ENCODE assay signal across 9 mouse cellular contexts in the genomic region with DNA sequence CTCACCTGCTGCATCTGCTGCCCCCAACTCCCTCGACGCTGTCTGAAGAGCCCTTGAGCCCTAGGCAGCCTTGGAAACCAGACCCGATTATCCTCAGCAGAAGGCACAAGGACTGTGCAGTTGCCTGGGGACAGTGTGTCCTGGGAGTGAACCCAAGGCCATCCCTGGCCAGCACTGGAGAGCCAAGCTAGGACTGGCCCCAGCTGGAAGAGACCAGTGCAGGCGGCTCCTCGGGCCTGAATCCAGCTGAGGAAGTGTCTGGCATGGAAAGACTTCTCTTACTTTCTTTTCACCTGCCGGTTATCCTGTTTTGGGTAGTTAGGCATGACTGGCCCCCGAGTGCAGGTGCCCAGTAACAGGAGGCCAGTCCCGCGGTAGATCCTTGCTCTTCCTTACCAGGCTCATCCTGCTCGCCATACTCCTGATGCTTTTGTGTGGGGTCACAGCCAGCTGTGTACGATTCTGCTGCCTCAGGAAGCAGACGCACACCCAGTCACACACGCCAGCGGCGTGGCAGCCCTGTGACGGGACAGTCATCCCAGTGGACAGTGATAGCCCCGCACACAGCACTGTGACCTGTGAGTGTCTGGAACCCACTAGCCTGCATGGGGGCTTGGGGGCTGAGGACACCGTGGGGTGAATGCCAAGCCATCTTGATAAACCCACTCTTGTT. TPM values are rescaled to one million over a fixed set of nuclear protein-coding genes. Genes with fewer than 3 reads are reported as not detected.
A peak's percentile ranks its signal among the peaks of the same experiment; 100 is the strongest.
DNase-seq lines count a peak whose midpoint lies in the region; ATAC-seq and TF ChIP-seq lines count a peak whose summit lies in the region.
"Had no signal": no experiment of that assay in that cellular context is flagged by ENCODE, and none has a peak within 500 bp of the region (broad histone marks: within the 10 kb centered on the region; RNA-seq: fewer than 3 reads in every experiment).

No protein-coding gene starts in this region.

- no peaks in the 10 kb centered on the region for H3K9me3 ChIP-seq in liver, embryonic 11.5 days (ENCODE audit: control insufficient read depth, low read length)
- H3K9me3 ChIP-seq in embryonic facial prominence, embryonic 13.5 days: no peaks in the 10 kb centered on the region
- H3K9me3 ChIP-seq in heart, embryonic 12.5 days (replicated peaks): no peaks in the 10 kb centered on the region
- no peaks in the 10 kb centered on the region for H3K9me3 ChIP-seq in liver, embryonic 12.5 days (replicated peaks)

- WGBS in liver, embryonic 11.5 days: 70% methylated on average over 18 of the region's 18 CpGs
- WGBS in embryonic facial prominence, embryonic 13.5 days: 79% methylated on average over 18 of the region's 18 CpGs
- 71% methylated on average over 18 of the region's 18 CpGs for WGBS in heart, embryonic 12.5 days
- WGBS in liver, embryonic 12.5 days (ENCODE audit: insufficient replicate concordance): 62% methylated on average over 18 of the region's 18 CpGs
- WGBS in thymus, adult 2 months: 90% methylated on average over 18 of the region's 18 CpGs

- H3K9ac ChIP-seq in liver, embryonic 11.5 days (ENCODE audit: low read depth, low read length): no peak overlapping the region
- H3K9ac ChIP-seq in embryonic facial prominence, embryonic 13.5 days: no peak overlapping the region
- no peak overlapping the region; the same call in 1 of the 2 replicates for H3K9ac ChIP-seq in heart, embryonic 12.5 days
- peak overlapping the region; percentile 33; the same call in 1 of the 2 replicates for H3K9ac ChIP-seq in liver, embryonic 12.5 days

- no peak for ATAC-seq in liver, embryonic 11.5 days (replicated peaks; ENCODE audit: low FRiP score)
- no peak for ATAC-seq in embryonic facial prominence, embryonic 13.5 days (ENCODE audit: insufficient number of reproducible peaks, insufficient read depth, low FRiP score, low TSS enrichment, low read depth)
- no peak for ATAC-seq in heart, embryonic 12.5 days (ENCODE audit: insufficient number of reproducible peaks, low FRiP score)
- ATAC-seq in liver, embryonic 12.5 days: no peak

- no peak for TF ChIP-seq POLR2A in thymus, adult 2 months (IDR thresholded peaks at IDR 0.05; ENCODE audit: control insufficient read depth, extremely low read depth, insufficient read depth, low read length, poor library complexity)

- no peak overlapping the region; the same call in 1 of the 2 replicates for H3K4me3 ChIP-seq in liver, embryonic 11.5 days (ENCODE audit: low read depth, low read length)
- no peak overlapping the region for H3K4me3 ChIP-seq in embryonic facial prominence, embryonic 13.5 days
- peak overlapping the region; percentile 39; the same call in 1 of the 2 replicates for H3K4me3 ChIP-seq in heart, embryonic 12.5 days
- peak overlapping the region; percentile 53; the same call in 1 of the 2 replicates for H3K4me3 ChIP-seq in liver, embryonic 12.5 days
- H3K4me3 ChIP-seq in thymus, adult 2 months (ENCODE audit: control insufficient read depth, insufficient read depth, low read length): no peak overlapping the region

- peaks cover 4% of the 10 kb centered on the region for H3K4me1 ChIP-seq in liver, embryonic 11.5 days (replicated peaks; ENCODE audit: control insufficient read depth, insufficient read depth, low read length)
- peaks cover 10% of the 10 kb centered on the region; the same call in 1 of the 2 replicates for H3K4me1 ChIP-seq in embryonic facial prominence, embryonic 13.5 days
- H3K4me1 ChIP-seq in heart, embryonic 12.5 days (replicated peaks): peaks cover 19% of the 10 kb centered on the region
- H3K4me1 ChIP-seq in liver, embryonic 12.5 days: peaks cover 9% of the 10 kb centered on the region
- peaks cover 11% of the 10 kb centered on the region for H3K4me1 ChIP-seq in thymus, adult 2 months (replicated peaks; ENCODE audit: control insufficient read depth, insufficient read depth, low read length)

- DNase-seq in liver, embryonic 11.5 days (ENCODE audit: low spot score): no peak
- no peak for DNase-seq in liver
- DNase-seq in urinary bladder, adult 18-20 months (ENCODE audit: low spot score in 2 of 2): no peak
- no peak for DNase-seq in thymus, adult 2 months

- H3K27me3 ChIP-seq in liver, embryonic 11.5 days (replicated peaks; ENCODE audit: control insufficient read depth, insufficient read depth, low read length): peaks cover 19% of the 10 kb centered on the region
- H3K27me3 ChIP-seq in embryonic facial prominence, embryonic 13.5 days: peaks cover 37% of the 10 kb centered on the region
- H3K27me3 ChIP-seq in heart, embryonic 12.5 days (replicated peaks): peaks cover 64% of the 10 kb centered on the region
- peaks cover 80% of the 10 kb centered on the region for H3K27me3 ChIP-seq in liver, embryonic 12.5 days (replicated peaks)
- H3K27me3 ChIP-seq in thymus, adult 2 months (ENCODE audit: control insufficient read depth, insufficient read depth, low read length): no peaks in the 10 kb centered on the region

- no peak overlapping the region for H3K27ac ChIP-seq in liver, embryonic 11.5 days (ENCODE audit: low read depth, low read length)
- H3K27ac ChIP-seq in embryonic facial prominence, embryonic 13.5 days: no peak overlapping the region
- no peak overlapping the region for H3K27ac ChIP-seq in heart, embryonic 12.5 days (ENCODE audit: poor library complexity, severe bottlenecking)
- H3K27ac ChIP-seq in liver, embryonic 12.5 days: no peak overlapping the region
- H3K27ac ChIP-seq in thymus, adult 2 months (ENCODE audit: control insufficient read depth, insufficient read depth, low read length): no peak overlapping the region

- no peaks in the 10 kb centered on the region for H3K36me3 ChIP-seq in liver, embryonic 11.5 days (ENCODE audit: control insufficient read depth, insufficient read depth, low read length)
- no peaks in the 10 kb centered on the region for H3K36me3 ChIP-seq in embryonic facial prominence, embryonic 13.5 days
- H3K36me3 ChIP-seq in heart, embryonic 12.5 days: no peaks in the 10 kb centered on the region
- no peaks in the 10 kb centered on the region for H3K36me3 ChIP-seq in liver, embryonic 12.5 days
- no peaks in the 10 kb centered on the region for H3K36me3 ChIP-seq in thymus, adult 2 months (ENCODE audit: control insufficient read depth, insufficient read depth, low read length)

- no peak for TF ChIP-seq CTCF in thymus, adult 2 months (IDR thresholded peaks at IDR 0.05; ENCODE audit: borderline replicate concordance, control insufficient read depth, extremely low read depth, insufficient read depth, low read length, poor library complexity)

- peak overlapping the region; percentile 68 for H3K4me2 ChIP-seq in liver, embryonic 11.5 days
- peak overlapping the region; percentile 59; the same call in 1 of the 2 replicates for H3K4me2 ChIP-seq in embryonic facial prominence, embryonic 13.5 days
- H3K4me2 ChIP-seq in heart, embryonic 12.5 days: peak overlapping the region; percentile 71
- H3K4me2 ChIP-seq in liver, embryonic 12.5 days: peak overlapping the region; percentile 77

RNA-seq across cellular contexts. Expression of a gene that starts 0.8 kb away (rescaled TPM):
- not detected in 2 replicates for polyA plus RNA-seq in liver, embryonic 11.5 days (2014; fragmentation: Nextera tagmentation; extraction: Ambion mirVana)
- 0.31 and 0.40 TPM in 2 replicates for polyA plus RNA-seq in embryonic facial prominence, embryonic 13.5 days (2015; fragmentation: Nextera tagmentation; extraction: Ambion mirVana)
- not detected in 2 replicates for polyA plus RNA-seq in heart, embryonic 12.5 days (2016; fragmentation: Nextera tagmentation; extraction: Ambion mirVana)
- polyA plus RNA-seq in liver, embryonic 12.5 days (2016; fragmentation: Nextera tagmentation; extraction: Ambion mirVana): not detected in 2 replicates
- 0.62 and 2.1 TPM in 2 replicates for polyA plus RNA-seq in thymus, adult 2 months (2012; rRNA removed)
- polyA plus RNA-seq: heart, embryonic 16.5 days; neural tube, embryonic 11.5 days had no signal

RNA-seq across cellular contexts. Expression of a gene that starts 21.4 kb away (rescaled TPM):
- 273 and 277 TPM in 2 replicates for polyA plus RNA-seq in liver, embryonic 11.5 days (2014; fragmentation: Nextera tagmentation; extraction: Ambion mirVana)
- polyA plus RNA-seq in embryonic facial prominence, embryonic 13.5 days (2015; fragmentation: Nextera tagmentation; extraction: Ambion mirVana): 501 and 523 TPM in 2 replicates
- polyA plus RNA-seq in heart, embryonic 12.5 days (2016; fragmentation: Nextera tagmentation; extraction: Ambion mirVana): 394 and 400 TPM in 2 replicates
- polyA plus RNA-seq in liver, embryonic 12.5 days (2016; fragmentation: Nextera tagmentation; extraction: Ambion mirVana): 174 and 177 TPM in 2 replicates
- 850 and 885 TPM in 2 replicates for polyA plus RNA-seq in thymus, adult 2 months (2012; rRNA removed)

Comparison
In these comparisons a context has a peak if more than half of its experiments do, and no peak if none do; other contexts are left out.
1. H3K4me3 ChIP-seq: peak in heart, embryonic 12.5 days (single experiment) and liver, embryonic 12.5 days (single experiment); none in liver, embryonic 11.5 days (single experiment), embryonic facial prominence, embryonic 13.5 days (single experiment) and thymus, adult 2 months (single experiment).
2. Peak in every context shown above with its lines, with median percentiles within 50 percentile points of each other: H3K4me2 ChIP-seq.